Mouse (Mus musculus): ENCODE data around the gene Slc16a5. TPM values are rescaled to one million over a fixed set of nuclear protein-coding genes. Genes with fewer than 3 reads are reported as not detected.

Slc16a5 gene
- polyA plus RNA-seq, 1 experiment from 2014 or later, result 2.5 TPM

DNA sequence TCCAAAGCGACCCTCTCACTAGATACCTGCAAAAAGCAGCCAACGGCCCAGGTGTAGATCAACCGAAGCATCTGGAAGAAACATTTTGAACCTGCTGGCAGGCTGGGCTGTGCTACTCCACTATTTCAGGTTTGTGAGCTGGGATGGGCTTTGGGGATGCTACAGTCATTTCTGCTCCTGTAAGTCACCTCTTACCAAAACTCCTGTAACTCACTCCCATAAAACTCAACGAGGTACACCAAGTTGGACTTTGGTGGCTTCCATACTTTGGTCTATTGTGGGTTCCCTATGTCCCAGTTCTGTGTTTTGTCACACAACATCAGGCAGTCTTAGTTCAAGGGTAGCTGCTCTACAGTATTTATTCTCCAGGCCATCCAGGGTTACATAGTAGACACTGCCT, 58.8 kb downstream of the Slc16a5 start:
- Histone ChIP-seq H3K4me1 (replicated peaks; ENCODE audit: control insufficient read depth, insufficient read depth, low read length) (no peaks in the 10 kb centered on the region), H3K27me3 (replicated peaks; ENCODE audit: control insufficient read depth, insufficient read depth, low read length) (no peaks in the 10 kb centered on the region), H3K9me3 (ENCODE audit: control insufficient read depth, low read length) (no peaks in the 10 kb centered on the region), H3K4me3 (ENCODE audit: low read depth, low read length) (no peak overlapping the region), H3K4me2 (ENCODE audit: low read length) (no peak overlapping the region), H3K36me3 (ENCODE audit: control insufficient read depth, insufficient read depth, low read length) (peaks cover 38% of the 10 kb centered on the region), H3K27ac (ENCODE audit: low read depth) (no peak overlapping the region), H3K9ac (ENCODE audit: low read length) (no peak overlapping the region)
- no peak for ATAC-seq (replicated peaks; ENCODE audit: low FRiP score, low TSS enrichment, low read depth)
- DNase-seq (ENCODE audit: low spot score), result no peak
- WGBS, result 84% methylated on average over 4 of the region's 4 CpGs

DNA sequence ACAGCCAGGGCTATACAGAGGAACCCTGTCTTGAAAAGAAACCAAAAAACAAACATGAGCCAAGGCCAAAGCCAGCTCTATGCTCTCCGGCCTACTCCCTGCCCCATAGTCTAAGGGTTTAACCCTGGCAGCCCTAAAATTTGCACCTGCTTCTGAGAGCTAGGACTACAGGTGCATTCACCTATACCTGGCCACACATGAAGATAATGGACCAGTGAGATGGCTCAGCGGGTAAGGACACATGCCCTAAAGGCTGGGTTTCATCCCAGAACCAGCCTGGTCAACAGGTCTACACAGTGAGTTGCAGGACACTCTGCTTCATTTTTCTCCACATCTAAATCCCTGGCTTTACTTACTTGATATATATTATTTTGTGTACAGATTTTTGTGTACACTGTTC, 60.0 kb downstream of the Slc16a5 start:
- 0 out of 2 replicates have a peak, but pooled peaks have one; percentile 36 for ATAC-seq (replicated peaks; ENCODE audit: low FRiP score, low TSS enrichment, low read depth)
- WGBS, result 87% methylated on average over 2 of the region's 2 CpGs

DNA sequence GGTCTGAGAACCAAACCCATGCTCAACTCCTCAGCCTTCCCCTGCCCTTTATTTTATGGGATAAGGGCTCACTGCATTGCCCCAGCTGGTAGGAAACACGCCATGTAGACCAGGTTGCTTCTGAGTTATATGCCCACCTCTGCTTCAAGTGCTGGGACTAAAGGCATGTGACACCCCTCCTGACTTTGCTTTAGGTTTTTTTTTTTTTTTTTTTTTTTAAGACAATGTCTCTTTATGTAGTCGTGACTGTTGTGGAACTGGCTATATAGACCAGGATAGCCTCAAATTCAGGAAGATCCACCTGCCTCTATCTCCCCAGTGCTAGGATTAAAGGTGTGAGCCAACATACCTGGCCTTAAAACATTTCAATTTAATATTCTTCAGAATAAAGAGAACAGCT, 60.4 kb downstream of the Slc16a5 start:
- H3K4me3 ChIP-seq (ENCODE audit: low read depth, low read length), result no peak overlapping the region
- peaks cover 54% of the 10 kb centered on the region for H3K36me3 ChIP-seq (ENCODE audit: control insufficient read depth, insufficient read depth, low read length)
- H3K27me3 ChIP-seq (replicated peaks; ENCODE audit: control insufficient read depth, insufficient read depth, low read length), result no peaks in the 10 kb centered on the region
- H3K4me2 ChIP-seq (ENCODE audit: low read length), result no peak overlapping the region
- DNase-seq (ENCODE audit: low spot score) (no peak), ATAC-seq (replicated peaks; ENCODE audit: low FRiP score, low TSS enrichment, low read depth) (no peak)
- WGBS, result 78% methylated on average over 2 of the region's 2 CpGs
- H3K9me3 ChIP-seq (ENCODE audit: control insufficient read depth, low read length), result no peaks in the 10 kb centered on the region
- no peak overlapping the region for H3K27ac ChIP-seq (ENCODE audit: low read depth)
- no peak overlapping the region for H3K9ac ChIP-seq (ENCODE audit: low read length)
- H3K4me1 ChIP-seq (replicated peaks; ENCODE audit: control insufficient read depth, insufficient read depth, low read length), result no peaks in the 10 kb centered on the region

More for the DNA sequence above, 60.0 kb downstream of the Slc16a5 start:
- Histone ChIP-seq H3K9ac (ENCODE audit: low read length) (no peak overlapping the region), H3K4me1 (replicated peaks; ENCODE audit: control insufficient read depth, insufficient read depth, low read length) (no peaks in the 10 kb centered on the region), H3K4me2 (ENCODE audit: low read length) (no peak overlapping the region), H3K9me3 (ENCODE audit: control insufficient read depth, low read length) (no peaks in the 10 kb centered on the region), H3K27me3 (replicated peaks; ENCODE audit: control insufficient read depth, insufficient read depth, low read length) (no peaks in the 10 kb centered on the region), H3K27ac (ENCODE audit: low read depth) (no peak overlapping the region), H3K36me3 (ENCODE audit: control insufficient read depth, insufficient read depth, low read length) (peaks cover 50% of the 10 kb centered on the region), H3K4me3 (ENCODE audit: low read depth, low read length) (no peak overlapping the region)
- DNase-seq (ENCODE audit: low spot score), result no peak

Small RNA genes lying within 50 kb of the gene (microRNA-seq; reads per million reads assigned to microRNA genes)
- not detected for gene Mir3968

Other genes with a start within 250 kb of the Slc16a5 start
- gene Grin2c, start 195.2 kb upstream of the Slc16a5 start, polyA plus RNA-seq (2014; fragmentation: Nextera tagmentation; extraction: Ambion mirVana), result not detected in 2 replicates
- gene Fdxr, start 185.4 kb upstream of the Slc16a5 start, polyA plus RNA-seq (2014; fragmentation: Nextera tagmentation; extraction: Ambion mirVana), result 11.3 and 14.2 TPM in 2 replicates
- 1.4 and 1.6 TPM in 2 replicates for gene Fads6, start 164.8 kb upstream of the Slc16a5 start, polyA plus RNA-seq (2014; fragmentation: Nextera tagmentation; extraction: Ambion mirVana)
- gene Otop2, start 155.3 kb upstream of the Slc16a5 start, polyA plus RNA-seq (2014; fragmentation: Nextera tagmentation; extraction: Ambion mirVana), result not detected in 2 replicates
- gene Ush1g, start 140.4 kb upstream of the Slc16a5 start, polyA plus RNA-seq (2014; fragmentation: Nextera tagmentation; extraction: Ambion mirVana), result 0.14 TPM in 1 of 2 replicates, not detected in the other
- 0.36 and 0.65 TPM in 2 replicates for gene Otop3, start 127.7 kb upstream of the Slc16a5 start, polyA plus RNA-seq (2014; fragmentation: Nextera tagmentation; extraction: Ambion mirVana)
- 11.5 and 14.4 TPM in 2 replicates for gene Hid1, start 94.7 kb upstream of the Slc16a5 start, polyA plus RNA-seq (2014; fragmentation: Nextera tagmentation; extraction: Ambion mirVana)
- gene Cdr2l, start 80.6 kb upstream of the Slc16a5 start, polyA plus RNA-seq (2014; fragmentation: Nextera tagmentation; extraction: Ambion mirVana), result 10.6 and 11.6 TPM in 2 replicates
- gene Mrpl58, start 58.7 kb upstream of the Slc16a5 start, polyA plus RNA-seq (2014; fragmentation: Nextera tagmentation; extraction: Ambion mirVana), result 218 and 224 TPM in 2 replicates
- 899 and 962 TPM in 2 replicates for gene Atp5h, start 42.5 kb upstream of the Slc16a5 start, polyA plus RNA-seq (2014; fragmentation: Nextera tagmentation; extraction: Ambion mirVana)
- 11.0 and 18.8 TPM in 2 replicates for gene Kctd2, start 42.3 kb upstream of the Slc16a5 start, polyA plus RNA-seq (2014; fragmentation: Nextera tagmentation; extraction: Ambion mirVana)
- 0.12 TPM in 2 replicates for gene Trim80, start 21.9 kb upstream of the Slc16a5 start, polyA plus RNA-seq (2014; fragmentation: Nextera tagmentation; extraction: Ambion mirVana)
- gene Armc7, start 13.2 kb downstream of the Slc16a5 start, polyA plus RNA-seq (2014; fragmentation: Nextera tagmentation; extraction: Ambion mirVana), result 6.5 and 6.9 TPM in 2 replicates
- 115 and 133 TPM in 2 replicates for gene Nt5c, start 29.4 kb downstream of the Slc16a5 start, polyA plus RNA-seq (2014; fragmentation: Nextera tagmentation; extraction: Ambion mirVana)
- 573 and 633 TPM in 2 replicates for gene Jpt1, start 51.9 kb downstream of the Slc16a5 start, polyA plus RNA-seq (2014; fragmentation: Nextera tagmentation; extraction: Ambion mirVana)
- gene Sumo2, start 73.8 kb downstream of the Slc16a5 start, polyA plus RNA-seq (2014; fragmentation: Nextera tagmentation; extraction: Ambion mirVana), result 891 and 947 TPM in 2 replicates
- gene Nup85, start 102.0 kb downstream of the Slc16a5 start, polyA plus RNA-seq (2014; fragmentation: Nextera tagmentation; extraction: Ambion mirVana), result 192 TPM in 2 replicates
- gene Mrps7, start 141.5 kb downstream of the Slc16a5 start, polyA plus RNA-seq (2014; fragmentation: Nextera tagmentation; extraction: Ambion mirVana), result 94.0 and 105 TPM in 2 replicates
- 19.2 and 20.8 TPM in 2 replicates for gene Gga3, start 141.6 kb downstream of the Slc16a5 start, polyA plus RNA-seq (2014; fragmentation: Nextera tagmentation; extraction: Ambion mirVana)
- gene Mif4gd, start 150.5 kb downstream of the Slc16a5 start, polyA plus RNA-seq (2014; fragmentation: Nextera tagmentation; extraction: Ambion mirVana), result 26.2 and 28.3 TPM in 2 replicates
- gene Slc25a19, start 165.8 kb downstream of the Slc16a5 start, polyA plus RNA-seq (2014; fragmentation: Nextera tagmentation; extraction: Ambion mirVana), result 23.3 and 26.4 TPM in 2 replicates
- 39.4 and 52.3 TPM in 2 replicates for gene Grb2, start 246.1 kb downstream of the Slc16a5 start, polyA plus RNA-seq (2014; fragmentation: Nextera tagmentation; extraction: Ambion mirVana)

Data from intestine, embryonic 14.5 days (tissue).